Mouse (Mus musculus) brown adipose tissue, adult 24 weeks (tissue): ENCODE data around the gene Parva. TPM values are rescaled to one million over a fixed set of nuclear protein-coding genes. Genes with fewer than 3 reads are reported as not detected.

Source experiments
- H3K27ac ChIP-seq: fragments of 200-500 bp; replicated peaks from 2 replicates; pipeline ENCODE4 v1.5.1; 2012; ENCODE audit warnings: low read depth, mild to moderate bottlenecking, low read length
- H3K4me1 ChIP-seq: fragments of 200-500 bp; 2 replicates; pipeline ENCODE4 v1.6.1; 2012; ENCODE audit warnings: low read length, mixed read lengths; ENCODE audit not compliant: control insufficient read depth, insufficient read depth, insufficient read length
- H3K4me3 ChIP-seq: fragments of 200-500 bp; 2 replicates; pipeline ENCODE4 v1.5.1; 2012; ENCODE audit warnings: low read depth, mild to moderate bottlenecking, low read length, moderate library complexity; ENCODE audit not compliant: insufficient read depth
- polyA plus RNA-seq: library from polyadenylated mRNA; stranded (reverse); fragments of >200 nt; gene quantifications from 2 replicates; pipeline ENCODE4 v1.2.4, GENCODE M21; 2012; ENCODE audit not compliant: missing spikeins, insufficient read depth, insufficient read length

Gene Parva
- polyA plus RNA-seq, 1 experiment = 32.1 TPM

DNA sequence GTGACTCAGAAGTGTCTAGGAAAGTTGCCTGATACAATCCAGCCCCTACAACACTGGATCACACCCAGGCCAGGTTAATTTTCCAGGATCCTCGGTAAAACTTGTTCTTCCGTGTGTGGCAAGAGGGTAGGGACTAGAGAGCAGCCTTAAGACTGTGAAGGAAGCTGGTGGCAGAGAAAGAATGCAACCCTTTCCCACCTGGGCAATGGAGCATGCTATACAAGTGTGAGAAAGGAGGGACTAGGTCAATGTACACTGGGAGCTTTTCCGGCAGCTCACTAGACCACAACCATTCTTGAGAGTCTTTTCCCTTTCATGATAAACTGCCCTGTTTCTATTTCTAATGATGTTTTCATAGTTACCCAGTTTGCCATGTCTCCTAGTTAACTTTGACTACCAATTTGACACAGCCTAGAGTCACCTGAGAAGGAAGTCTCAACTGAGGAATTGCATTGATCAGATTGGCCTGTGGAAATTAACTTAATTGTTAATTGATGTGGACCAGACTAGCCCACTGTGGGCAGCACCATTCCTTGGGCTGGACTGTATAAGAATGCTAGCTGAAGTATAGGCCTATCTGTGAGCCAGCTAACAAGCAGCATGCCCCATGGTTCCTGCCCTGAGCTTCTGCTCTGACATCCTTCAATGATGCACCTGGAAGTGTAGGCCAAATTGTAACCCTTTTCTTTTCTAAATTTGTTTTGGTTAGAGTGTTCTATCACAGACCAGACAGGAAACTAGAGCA, 186.9 kb downstream of the Parva start:
- Histone ChIP-seq H3K4me3 (no peak overlapping the region), H3K27ac (no peak overlapping the region), H3K4me1 (no peaks in the 10 kb centered on the region)

DNA sequence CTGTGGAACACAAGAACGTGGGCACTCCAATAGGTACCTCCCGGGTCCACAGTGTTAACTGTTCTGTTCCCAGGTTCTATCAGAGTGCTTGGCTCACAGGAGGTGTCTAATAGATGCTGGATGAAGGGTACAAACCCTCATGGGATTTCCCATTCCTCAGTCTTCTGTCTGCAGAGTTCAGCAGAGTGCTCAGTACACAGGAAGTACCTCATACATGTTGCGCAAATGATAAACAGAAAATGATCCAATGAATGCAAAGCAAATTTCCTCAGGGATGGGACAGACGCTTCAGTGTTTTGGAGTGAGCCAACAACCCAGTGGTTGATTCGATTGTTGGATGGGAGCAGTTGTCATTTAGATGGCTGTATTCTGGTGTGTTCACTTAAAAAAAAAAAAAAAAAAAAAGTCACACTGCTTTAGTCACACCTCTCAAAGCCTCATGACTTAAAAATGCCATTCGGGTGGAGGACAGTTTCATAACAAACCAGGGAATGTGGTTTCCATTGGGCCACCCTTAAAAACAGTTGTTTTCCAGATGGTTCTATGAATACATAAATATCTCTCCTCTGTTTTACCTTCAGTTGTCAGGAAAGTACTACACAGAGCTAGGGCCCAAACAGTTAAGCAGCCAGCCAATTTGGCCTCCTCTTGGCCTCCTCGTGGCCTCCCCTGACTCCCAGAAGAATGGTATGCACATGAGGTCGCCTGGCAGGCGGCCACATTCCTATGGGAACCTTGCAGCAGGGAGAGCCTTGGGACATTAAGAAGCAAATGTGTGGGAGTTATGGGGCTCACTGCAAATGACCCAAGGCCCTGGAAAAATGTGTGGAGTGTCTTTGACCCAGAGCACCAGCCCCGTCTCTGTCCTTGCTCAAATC, 187.7 kb downstream of the Parva start:
- no peaks in the 10 kb centered on the region for H3K4me1 ChIP-seq
- H3K27ac ChIP-seq = peak overlapping the region; percentile 39; the same call in 1 of the 2 replicates
- no peak overlapping the region for H3K4me3 ChIP-seq

DNA sequence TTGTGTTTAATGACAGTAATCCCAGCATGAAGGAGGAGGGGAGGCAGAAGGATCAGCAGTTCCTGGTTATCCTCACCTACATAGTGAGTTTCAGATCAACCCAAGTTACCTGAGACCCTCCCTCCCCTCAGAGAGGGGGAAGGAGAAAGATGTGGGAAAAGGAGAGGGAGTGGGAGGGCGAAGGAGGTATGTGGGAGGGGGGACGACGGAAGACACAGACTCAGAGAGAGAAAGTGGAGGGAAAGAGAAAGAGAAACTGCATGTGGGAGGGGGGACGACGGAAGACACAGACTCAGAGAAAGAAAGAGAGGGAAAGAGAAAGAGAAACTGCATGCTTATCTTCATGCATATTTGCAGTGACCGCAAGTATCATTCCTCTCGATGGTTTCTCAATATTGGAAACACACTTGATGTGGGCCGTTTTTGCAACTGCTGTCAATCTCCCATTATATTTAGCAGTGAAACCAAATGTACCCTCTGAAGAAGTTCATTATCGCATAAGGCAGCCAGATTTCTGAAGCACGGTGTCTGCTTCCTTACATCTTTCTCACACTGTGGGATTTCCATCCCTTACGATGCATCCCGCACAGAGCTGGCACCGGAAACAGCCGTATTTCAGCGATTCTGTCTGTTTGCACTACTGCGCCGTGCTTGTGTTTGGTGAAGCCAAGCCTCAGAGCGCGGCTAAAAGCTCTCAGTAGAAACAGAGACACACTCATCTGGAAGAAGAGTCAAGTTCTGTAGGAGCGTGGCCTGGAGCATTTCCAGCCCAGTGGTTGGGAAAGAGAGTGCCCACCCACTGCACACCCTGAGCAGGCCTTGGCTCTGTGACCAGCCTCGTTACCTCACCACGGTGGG, 193.2 kb downstream of the Parva start:
- Histone ChIP-seq H3K4me1 (peaks cover 2% of the 10 kb centered on the region; the same call in 1 of the 2 replicates), H3K4me3 (peak overlapping the region; percentile 53), H3K27ac (no peak overlapping the region; the same call in 1 of the 2 replicates)

DNA sequence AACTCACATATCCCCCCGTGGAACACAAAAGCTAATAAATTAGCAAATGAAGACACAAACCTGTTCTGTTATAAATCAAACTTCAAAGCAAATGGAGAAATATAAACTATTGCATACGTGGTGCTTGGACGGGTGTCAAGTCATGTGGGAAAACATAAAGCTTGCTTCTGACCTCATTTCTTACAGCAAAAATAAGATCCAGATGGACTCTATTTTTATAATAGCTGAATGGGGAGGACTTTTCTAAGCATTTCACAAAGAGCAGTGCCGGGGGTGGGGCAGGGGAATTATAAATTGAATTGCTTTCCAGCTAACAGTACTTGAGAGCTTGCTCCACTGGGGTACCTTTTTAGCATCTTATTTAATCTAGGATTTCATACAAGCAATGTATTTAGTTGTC, 200.2 kb downstream of the Parva start:
- Histone ChIP-seq H3K4me3 (no peak overlapping the region), H3K4me1 (no peaks in the 10 kb centered on the region), H3K27ac (no peak overlapping the region)

DNA sequence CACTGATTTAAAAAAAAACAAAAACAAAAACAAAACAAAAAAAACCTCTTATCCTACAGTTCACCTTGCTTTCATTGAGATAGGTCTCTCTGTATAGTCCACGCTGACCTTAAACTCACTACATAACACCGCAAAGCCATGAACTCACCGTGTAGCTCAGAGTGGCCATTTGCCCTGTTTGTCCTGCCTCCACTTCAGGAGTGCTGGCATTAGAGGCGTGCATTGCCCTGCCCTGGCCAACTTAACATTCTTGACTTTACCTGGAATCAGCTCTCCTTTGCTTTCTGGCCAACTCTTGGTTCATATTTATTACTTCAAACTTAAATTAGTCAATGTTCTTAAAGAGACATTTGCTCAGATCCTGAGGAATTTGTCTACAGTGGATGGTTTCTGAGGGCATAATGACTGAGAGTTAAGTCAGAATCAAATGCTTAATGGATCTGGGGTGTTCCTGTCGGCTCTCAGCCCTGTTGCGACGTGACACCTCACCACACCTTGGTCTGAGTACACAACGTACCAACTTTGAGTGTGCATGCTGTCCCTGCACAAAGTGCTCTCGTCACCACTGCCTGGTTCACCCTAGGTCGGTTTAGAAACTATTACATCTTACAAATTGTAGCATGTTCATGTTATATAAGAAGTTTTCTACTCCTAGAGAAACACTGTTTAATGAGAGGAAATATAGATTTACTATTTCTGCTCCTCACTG, 207.4 kb downstream of the Parva start:
- no peak overlapping the region for H3K27ac ChIP-seq
- H3K4me1 ChIP-seq = no peaks in the 10 kb centered on the region
- H3K4me3 ChIP-seq = no peak overlapping the region

DNA sequence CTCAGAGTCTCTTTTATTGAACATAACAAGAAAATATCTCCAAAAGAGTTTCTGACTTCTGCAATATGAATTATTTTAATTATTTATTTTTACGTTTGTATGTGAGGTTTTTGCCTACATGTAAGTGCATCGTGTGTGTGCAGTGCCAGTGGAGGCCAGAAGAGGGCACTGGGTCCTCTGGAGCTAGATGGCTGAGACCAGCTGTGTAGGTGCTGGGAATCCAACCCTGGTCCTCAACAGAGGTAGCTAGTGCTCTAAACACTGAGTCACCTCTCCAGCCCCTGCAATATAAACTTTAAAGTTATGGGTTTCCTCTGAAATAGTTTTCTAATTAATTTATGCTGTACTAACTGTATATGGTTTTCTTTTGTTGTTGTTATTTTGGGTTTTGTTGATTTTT, 208.6 kb downstream of the Parva start:
- Histone ChIP-seq H3K4me1 (no peaks in the 10 kb centered on the region), H3K27ac (no peak overlapping the region), H3K4me3 (no peak overlapping the region)

Other genes starting within 250 kb of the Parva start
- 11.3 and 18.7 TPM in 2 replicates for gene Mical2, start 201.6 kb upstream of the Parva start, polyA plus RNA-seq